Mouse (Mus musculus) neural tube, embryonic 13.5 days (tissue): Measurements from ENCODE around the gene Gm3594. TPM values are rescaled to one million over a fixed set of nuclear protein-coding genes. Genes with fewer than 3 reads are reported as not detected.
A peak's percentile ranks its signal among the peaks of the same experiment; 100 is the strongest.
"Not testable (repeated sequence)": the region's sequence is repeated elsewhere in the genome, so short reads cannot be mapped to it uniquely, and the experiment has no call there.

ENCODE experiments used
- ATAC-seq: fragments of 200-750 bp; cut with Nextera tagmentation; 2 replicates; pipeline ENCODE4 v1.8.0; 2017; ENCODE audit warnings: low read depth, mild to moderate bottlenecking, moderate TSS enrichment, moderate library complexity
- H3K27ac ChIP-seq: fragments of 300-500 bp; sonication (generic); replicated peaks from 2 replicates; pipeline ENCODE4 v1.5.1; 2015; ENCODE audit warnings: moderate library complexity, mild to moderate bottlenecking, inconsistent platforms
- H3K27me3 ChIP-seq: fragments of 300-500 bp; sonication (generic); 2 replicates; pipeline ENCODE4 v1.6.1; 2015; ENCODE audit warnings: mild to moderate bottlenecking, inconsistent platforms
- H3K36me3 ChIP-seq: fragments of 300-500 bp; sonication (generic); 2 replicates; pipeline ENCODE4 v1.6.1; 2015; ENCODE audit warnings: mild to moderate bottlenecking, inconsistent platforms
- H3K4me1 ChIP-seq: fragments of 300-500 bp; sonication (generic); replicated peaks from 2 replicates; pipeline ENCODE4 v1.6.1; 2015; ENCODE audit warnings: inconsistent platforms
- H3K4me2 ChIP-seq: fragments of 300-500 bp; sonication (generic); 2 replicates; pipeline ENCODE4 v1.6.1; 2015; ENCODE audit warnings: inconsistent platforms, mild to moderate bottlenecking, moderate library complexity
- H3K4me3 ChIP-seq: fragments of 300-500 bp; sonication (generic); 2 replicates; pipeline ENCODE4 v1.5.1; 2015; ENCODE audit warnings: mild to moderate bottlenecking, inconsistent platforms
- H3K9ac ChIP-seq: fragments of 300-500 bp; sonication (generic); 2 replicates; pipeline ENCODE4 v1.6.1; 2015; ENCODE audit warnings: moderate library complexity, mild to moderate bottlenecking, inconsistent platforms
- H3K9me3 ChIP-seq: fragments of 300-500 bp; sonication (generic); 2 replicates; pipeline ENCODE4 v1.6.1; 2016; ENCODE audit warnings: inconsistent platforms
- WGBS: fragments of 180-500 bp; shearing (Covaris S2); methylation state at CpG from one replicate; pipeline ENCODE4 v1.1.7; 2015; 5-methylcytosine and 5-hydroxymethylcytosine counted together
- polyA plus RNA-seq: library from polyadenylated mRNA; unstranded; fragments of >200 nt; fragmentation: Nextera tagmentation; extraction: Ambion mirVana; gene quantifications from 2 replicates; pipeline ENCODE4 v1.2.1, GENCODE M21; 2015

Gene Gm3594
- polyA plus RNA-seq: not detected in 2 replicates

DNA sequence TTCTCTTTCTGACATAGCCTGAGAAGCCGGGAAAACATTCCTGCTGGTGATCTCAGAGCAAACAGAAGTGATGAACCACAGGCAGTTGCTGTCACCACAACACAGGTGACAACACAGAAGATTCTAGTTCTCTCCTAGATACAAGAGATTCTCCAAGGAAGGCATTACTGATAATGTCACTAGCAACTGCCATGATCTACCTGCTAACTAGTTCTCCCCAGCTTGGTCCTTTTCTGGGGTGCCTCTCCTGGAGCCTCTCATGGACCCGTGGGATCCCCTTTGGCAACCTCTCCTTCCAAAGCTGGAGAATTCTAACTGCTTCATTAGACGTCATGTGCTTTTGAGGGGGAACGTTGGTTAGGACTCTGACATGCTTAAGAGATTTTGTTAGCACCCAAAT is at the start of gene Gm3594:
TSS of gene Gm3594 (minus strand) at position 101 of the 400 bp plus-strand sequence.
- H3K27me3 ChIP-seq, H3K9ac ChIP-seq, H3K4me1 ChIP-seq, H3K4me2 ChIP-seq, H3K27ac ChIP-seq, H3K4me3 ChIP-seq, H3K9me3 ChIP-seq, ATAC-seq, H3K36me3 ChIP-seq: not testable (repeated sequence)
- WGBS: no CpG with 5 or more reads among the region's 4 CpGs

DNA sequence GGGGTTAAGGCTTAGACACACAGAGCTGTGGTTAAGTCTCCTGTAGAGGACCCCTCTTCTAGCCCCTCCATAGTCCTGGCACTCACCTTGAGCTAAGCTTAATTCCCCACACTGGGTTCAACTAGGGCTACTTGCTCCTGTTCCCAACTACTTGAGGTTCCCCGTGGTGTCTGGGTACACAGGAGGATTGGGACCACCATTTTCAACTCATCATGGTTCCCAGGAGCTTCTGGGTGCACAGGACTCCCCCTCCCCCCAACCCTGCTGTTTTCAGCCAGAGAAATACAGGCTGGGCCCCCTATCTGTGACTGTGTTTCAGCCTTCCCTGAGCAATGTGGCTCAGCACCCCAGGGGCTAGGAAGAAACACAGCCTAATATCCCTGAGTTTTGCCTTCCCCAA is 41.9 kb upstream of the Gm3594 start:
- H3K4me1 ChIP-seq, H3K27ac ChIP-seq, H3K36me3 ChIP-seq, H3K27me3 ChIP-seq, H3K9ac ChIP-seq, H3K4me3 ChIP-seq, H3K4me2 ChIP-seq, H3K9me3 ChIP-seq, ATAC-seq: not testable (repeated sequence)
- 58% methylated on average over 1 of the region's 1 CpGs for WGBS

DNA sequence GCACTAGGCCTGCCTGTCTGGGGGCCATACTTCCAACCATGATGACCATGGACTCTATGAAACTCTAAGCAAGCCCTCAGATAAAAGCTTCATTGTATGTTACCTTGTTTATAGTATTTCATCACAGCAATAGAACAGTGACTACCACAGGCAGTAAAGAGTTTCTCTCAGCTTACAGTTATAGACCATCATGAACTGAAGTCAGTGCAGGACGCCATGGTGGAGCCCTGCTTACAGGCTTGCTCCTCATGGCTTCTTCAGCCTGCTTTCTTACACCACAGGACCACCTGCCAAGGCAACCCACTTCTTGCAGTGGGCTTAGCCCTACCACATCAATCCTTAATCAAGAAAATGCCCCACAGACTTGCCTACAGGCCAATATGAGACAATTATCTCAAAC is 41.1 kb upstream of the Gm3594 start:
- not testable (repeated sequence) for H3K4me1 ChIP-seq, H3K4me2 ChIP-seq, H3K4me3 ChIP-seq, H3K27me3 ChIP-seq, ATAC-seq, H3K9me3 ChIP-seq, H3K36me3 ChIP-seq, H3K27ac ChIP-seq, H3K9ac ChIP-seq
- 90% methylated on average over 1 of the region's 1 CpGs for WGBS

DNA sequence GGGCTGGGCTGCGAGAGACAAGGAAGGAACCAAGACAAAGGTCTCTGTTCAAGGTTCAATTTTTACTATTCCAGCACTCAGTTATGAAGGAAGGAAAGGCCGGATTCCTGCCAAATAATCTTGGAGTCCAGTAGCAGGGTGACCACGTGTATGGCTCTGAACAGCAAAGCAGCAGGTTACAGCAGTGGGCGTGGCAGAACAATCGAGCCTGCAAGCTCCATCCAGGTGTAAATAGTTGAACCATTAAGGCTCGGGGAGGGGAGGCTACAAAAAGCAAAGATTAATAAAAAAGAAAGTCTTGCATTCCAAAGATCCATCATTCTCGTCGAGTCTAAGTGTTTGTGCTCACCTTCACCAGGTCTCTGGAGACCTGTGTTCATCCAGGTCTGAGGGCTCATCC is 37.7 kb upstream of the Gm3594 start:
- H3K36me3 ChIP-seq, H3K27ac ChIP-seq, H3K4me2 ChIP-seq, H3K4me1 ChIP-seq, H3K27me3 ChIP-seq, H3K9ac ChIP-seq, H3K9me3 ChIP-seq, ATAC-seq, H3K4me3 ChIP-seq: not testable (repeated sequence)
- 78% methylated on average over 7 of the region's 8 CpGs for WGBS

DNA sequence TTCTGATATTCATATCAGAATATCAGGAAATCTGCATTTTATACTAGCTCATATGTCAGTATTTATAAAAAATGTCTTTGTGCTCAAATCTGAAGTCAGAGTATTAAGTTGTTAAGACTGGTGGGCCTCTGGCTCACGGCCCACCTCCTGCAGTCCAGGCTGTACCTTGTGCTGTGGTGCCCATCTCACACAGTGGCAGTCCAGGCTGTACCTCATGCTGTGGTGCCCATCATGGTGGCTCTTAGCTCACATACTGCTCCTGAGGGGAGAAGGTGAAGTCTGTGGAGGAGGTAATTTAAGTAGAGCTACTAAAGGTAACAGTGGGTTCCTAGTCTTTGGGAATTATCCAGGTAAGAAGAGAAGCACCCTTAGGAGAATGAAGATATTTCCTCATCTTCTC is 27.4 kb upstream of the Gm3594 start:
- 90% methylated on average over 1 of the region's 1 CpGs for WGBS
- H3K27me3 ChIP-seq, H3K27ac ChIP-seq, H3K4me2 ChIP-seq, ATAC-seq, H3K9ac ChIP-seq, H3K36me3 ChIP-seq, H3K9me3 ChIP-seq, H3K4me3 ChIP-seq, H3K4me1 ChIP-seq: not testable (repeated sequence)

DNA sequence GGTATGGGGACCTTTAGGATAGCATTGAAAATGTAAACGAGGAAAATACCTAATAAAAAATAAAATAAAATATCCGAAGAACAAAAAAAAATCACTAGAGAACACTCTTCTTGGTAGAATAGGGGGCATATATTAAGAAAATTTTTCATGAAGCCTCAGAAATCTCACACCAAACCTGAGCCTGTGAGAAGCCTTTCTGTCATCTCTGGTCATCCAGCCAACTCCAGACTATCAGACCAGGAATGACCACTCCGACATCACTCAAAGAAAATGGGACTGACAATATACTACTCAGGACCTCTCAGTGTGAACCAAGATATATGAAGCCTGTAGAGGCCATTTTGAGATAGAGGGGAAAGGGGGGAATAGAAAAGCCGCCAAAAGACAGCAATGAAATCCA is 3.6 kb downstream of the Gm3594 start:
- not testable (repeated sequence) for ATAC-seq, H3K27me3 ChIP-seq, H3K4me3 ChIP-seq, H3K9me3 ChIP-seq, H3K4me1 ChIP-seq, H3K27ac ChIP-seq, H3K9ac ChIP-seq, H3K4me2 ChIP-seq, H3K36me3 ChIP-seq
- WGBS: 87% methylated on average over 3 of the region's 4 CpGs

DNA sequence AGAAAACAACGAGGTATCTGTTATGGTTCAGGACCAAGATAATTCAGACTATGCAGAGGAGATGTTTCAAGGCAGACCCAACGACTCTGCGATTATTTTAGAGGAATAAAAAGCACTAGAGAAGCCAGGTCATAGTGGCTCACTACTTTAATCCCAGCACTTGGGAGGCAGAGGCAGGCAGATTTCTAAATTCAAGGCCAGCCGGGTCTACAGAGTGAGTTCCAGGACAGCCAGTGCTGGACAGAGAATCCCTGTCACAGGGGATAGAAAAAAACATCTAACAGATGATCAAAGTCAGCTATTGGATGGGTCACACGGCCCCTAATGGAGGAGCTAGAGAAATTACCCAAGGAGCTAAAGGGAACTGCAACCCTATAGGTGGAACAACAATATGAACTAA is 4.2 kb downstream of the Gm3594 start:
- not testable (repeated sequence) for H3K4me1 ChIP-seq, H3K27ac ChIP-seq, ATAC-seq, H3K9me3 ChIP-seq, H3K9ac ChIP-seq, H3K27me3 ChIP-seq, H3K4me3 ChIP-seq, H3K4me2 ChIP-seq, H3K36me3 ChIP-seq
- 64% methylated on average over 2 of the region's 5 CpGs for WGBS

DNA sequence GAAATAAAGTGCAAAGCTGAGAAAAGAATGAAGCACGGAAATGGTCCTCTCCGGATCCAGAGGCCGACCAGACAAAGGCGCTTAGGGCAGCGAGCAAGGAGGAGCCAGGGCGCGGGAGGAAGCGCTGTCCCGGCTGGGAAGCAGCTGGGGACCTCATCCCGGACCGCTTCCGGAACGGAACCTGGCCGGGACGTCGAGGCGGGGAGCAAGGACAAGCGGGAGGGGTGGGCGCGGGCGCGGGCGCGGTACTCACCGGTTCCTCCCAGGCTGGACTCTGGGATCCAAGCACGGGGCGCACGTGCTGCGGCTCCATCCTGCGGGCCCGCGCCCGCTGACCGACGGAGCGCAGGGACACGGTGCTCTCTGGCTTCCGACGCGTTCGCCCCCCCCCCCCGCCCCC is 17.6 kb downstream of the Gm3594 start:
- not testable (repeated sequence) for ATAC-seq, H3K27ac ChIP-seq, H3K36me3 ChIP-seq, H3K27me3 ChIP-seq, H3K4me1 ChIP-seq, H3K9me3 ChIP-seq, H3K9ac ChIP-seq
- 4% methylated on average over 15 of the region's 42 CpGs for WGBS
- H3K4me3 ChIP-seq: peak overlapping the region; percentile 36
- peak overlapping the region; percentile 53 for H3K4me2 ChIP-seq

DNA sequence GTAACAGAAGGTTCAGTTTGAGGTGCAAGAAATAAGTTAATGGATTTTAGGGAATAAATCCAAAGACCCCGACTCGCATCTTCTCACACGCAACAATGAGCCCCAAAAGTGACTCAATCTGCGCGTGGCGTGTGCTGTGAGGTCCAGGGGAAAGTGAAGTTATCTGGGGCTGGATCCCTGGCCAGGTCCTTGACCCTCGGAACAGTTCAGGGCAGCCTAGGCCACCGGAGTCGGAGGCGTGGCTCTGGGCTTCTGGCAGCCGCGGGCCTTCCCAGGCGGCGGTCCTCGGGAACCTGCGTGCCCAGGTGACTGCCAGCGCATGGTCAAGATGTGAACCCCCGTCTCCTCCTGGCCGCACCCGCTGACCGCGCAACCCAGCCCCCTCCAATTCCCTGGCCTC is 18.1 kb downstream of the Gm3594 start:
- H3K36me3 ChIP-seq, H3K9ac ChIP-seq, H3K27ac ChIP-seq, ATAC-seq, H3K4me1 ChIP-seq, H3K9me3 ChIP-seq, H3K27me3 ChIP-seq: not testable (repeated sequence)
- Histone ChIP-seq H3K4me2 (peak overlapping the region; percentile 53), H3K4me3 (peak overlapping the region; percentile 36)
- WGBS: 18% methylated on average over 22 of the region's 22 CpGs

DNA sequence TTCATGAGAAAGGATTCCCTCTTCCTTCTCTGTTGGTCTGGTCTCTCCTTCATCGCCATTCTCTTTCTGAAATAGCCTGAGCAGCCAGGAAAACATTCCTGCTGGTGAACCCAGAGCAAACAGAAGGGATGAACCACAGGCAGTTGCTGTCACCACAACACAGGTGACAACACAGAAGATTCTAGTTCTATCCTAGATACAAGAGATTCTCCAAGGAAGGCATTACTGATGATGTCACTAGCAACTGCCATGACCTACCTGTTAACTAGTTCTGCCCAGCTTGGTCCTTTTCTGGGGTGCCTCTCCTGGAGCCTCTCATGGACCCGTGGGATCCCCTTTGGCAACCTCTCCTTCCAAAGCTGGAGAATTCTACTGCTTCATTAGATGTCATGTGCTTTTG is 32.0 kb downstream of the Gm3594 start, which contains the start of gene Gm3591:
TSS of gene Gm3591 (minus strand) at position 101 of the 400 bp plus-strand sequence.
- not testable (repeated sequence) for ATAC-seq, H3K27ac ChIP-seq, H3K36me3 ChIP-seq, H3K27me3 ChIP-seq, H3K9me3 ChIP-seq, H3K9ac ChIP-seq, H3K4me3 ChIP-seq, H3K4me2 ChIP-seq, H3K4me1 ChIP-seq
- WGBS: no CpG with 5 or more reads among the region's 2 CpGs

DNA sequence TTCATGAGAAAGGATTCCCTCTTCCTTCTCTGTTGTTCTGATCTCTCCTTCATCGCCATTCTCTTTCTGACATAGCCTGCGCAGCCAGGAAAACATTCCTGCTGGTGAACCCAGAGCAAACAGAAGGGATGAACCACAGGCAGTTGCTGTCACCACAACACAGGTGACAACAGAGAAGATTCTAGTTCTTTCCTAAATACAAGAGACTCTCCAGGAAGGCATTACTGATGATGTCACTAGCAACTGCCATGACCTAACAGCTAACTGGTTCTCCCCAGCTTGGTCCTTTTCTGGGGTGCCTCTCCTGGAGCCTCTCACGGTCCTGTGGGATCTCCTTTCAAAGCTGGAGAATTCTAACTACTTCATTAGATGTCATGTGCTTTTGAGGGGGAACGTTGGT is 54.2 kb downstream of the Gm3594 start, which contains the start of gene Gm16440:
TSS of gene Gm16440 (minus strand) at position 101 of the 400 bp plus-strand sequence.
- ATAC-seq, H3K4me2 ChIP-seq: not testable (repeated sequence)
- 94% methylated on average over 2 of the region's 4 CpGs for WGBS

More for the DNA sequence above, 54.2 kb downstream of the Gm3594 start, which contains the start of gene Gm16440:
- H3K36me3 ChIP-seq, H3K27ac ChIP-seq, H3K4me1 ChIP-seq, H3K9ac ChIP-seq, H3K27me3 ChIP-seq, H3K4me3 ChIP-seq, H3K9me3 ChIP-seq: not testable (repeated sequence)
